Mouse (Mus musculus): Measurements from ENCODE around the gene Tmem238. TPM values are rescaled to one million over a fixed set of nuclear protein-coding genes. Genes with fewer than 3 reads are reported as not detected.

Gene Tmem238
- total and polyA plus RNA-seq, 3 experiments = 5.5 to 12.3 (median 9.8) TPM

DNA sequence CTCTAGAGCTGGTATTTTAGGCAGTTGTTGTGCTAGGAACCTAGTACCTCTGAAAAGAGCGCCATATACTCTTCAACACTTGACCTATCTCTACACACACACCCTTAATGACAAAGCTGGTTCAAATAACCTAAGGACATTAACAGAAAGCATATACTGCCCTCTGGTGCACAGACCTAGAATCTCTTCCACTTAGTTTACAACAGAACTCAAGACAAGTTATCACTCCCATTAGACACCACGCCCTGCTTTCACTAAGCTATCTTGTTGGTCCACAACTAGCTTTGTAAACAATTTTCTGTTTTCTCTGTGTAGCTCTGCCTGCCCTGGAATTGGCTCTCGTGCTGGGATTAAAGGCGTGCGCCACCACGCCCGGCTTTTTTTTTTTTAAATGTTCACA is 17.3 kb upstream of the Tmem238 start:
- dilution Hi-C loops (cut with MboI; ENCODE audit: extremely low pct_ligation_motif_present, extremely low pct_unique_long_range_greater_than_20kb, low sequenced_read_pairs) (no loop called here), in situ Hi-C loops (cut with MboI; ENCODE audit: low pct_ligation_motif_present, low pct_unique_long_range_greater_than_20kb, low sequenced_read_pairs) (no loop called here)
- H3K9ac ChIP-seq (ENCODE audit: insufficient read depth, low read depth) = no peak overlapping the region
- no peaks in the 10 kb centered on the region for H3K9me3 ChIP-seq (replicated peaks; ENCODE audit: low read length)
- no peak overlapping the region for H3K4me2 ChIP-seq (ENCODE audit: insufficient read depth, low read depth, poor library complexity, severe bottlenecking)
- no peak for DNase-seq (ENCODE audit: extremely low read depth)
- H3K27ac ChIP-seq (ENCODE audit: insufficient read depth, low read depth) = no peak overlapping the region
- no peaks in the 10 kb centered on the region for H3K27me3 ChIP-seq (replicated peaks)
- peaks cover 56 to 78% of the 10 kb centered on the region in 2 experiments for H3K36me3 ChIP-seq (replicated peaks in 1 of 2; ENCODE audit: control insufficient read depth in 1 of 2, insufficient read depth in 1 of 2, low read length in 1 of 2)
- H3K4me1 ChIP-seq (ENCODE audit: control insufficient read depth in 1 of 2, insufficient read depth in 2 of 2) = peaks cover 5 to 32% of the 10 kb centered on the region in 2 experiments; a peak in 3 of 4 replicates
- no peak for TF ChIP-seq JUN (IDR thresholded peaks at IDR 0.05; ENCODE audit: insufficient read depth, low read depth, low read length)
- TF ChIP-seq ZKSCAN1 (IDR thresholded peaks at IDR 0.05; ENCODE audit: borderline replicate concordance, low read depth, low read length) = no peak
- TF ChIP-seq SMC3 (IDR thresholded peaks at IDR 0.05; ENCODE audit: low read depth, low read length) = peak; percentile 60
- TF ChIP-seq RAD21 (IDR thresholded peaks at IDR 0.05; ENCODE audit: low read depth, low read length) = peak; percentile 59
- peak; percentile 39; the same call in 1 of the 2 replicates for TF ChIP-seq SIN3A (IDR thresholded peaks at IDR 0.05; ENCODE audit: low read length)
- TF ChIP-seq POLR2A (IDR thresholded peaks at IDR 0.05; ENCODE audit: low read depth, low read length) = peak; percentile 26; the same call in 1 of the 2 replicates
- no peak for TF ChIP-seq RCOR1 (conservative IDR thresholded peaks at IDR 0.05; ENCODE audit: low read depth, low read length)
- no peak for TF ChIP-seq NRF1 (IDR thresholded peaks at IDR 0.05; ENCODE audit: low read depth, low read length)
- TF ChIP-seq CTCF (conservative IDR thresholded peaks at IDR 0.05 in 1 of 2, IDR thresholded peaks at IDR 0.05 in 1 of 2; ENCODE audit: low read depth in 2 of 2, low read length in 2 of 2) = peak; percentile 29 to 69; a peak in 3 of 4 replicates
- H3K79me2 ChIP-seq (replicated peaks; ENCODE audit: control insufficient read depth, extremely low read depth, insufficient read depth, poor library complexity, severe bottlenecking) = peaks cover 31% of the 10 kb centered on the region
- no peak overlapping the region for H3K4me3 ChIP-seq (replicated peaks in 1 of 3; ENCODE audit: low read depth in 2 of 3, low read length in 2 of 3, poor library complexity in 1 of 3)

DNA sequence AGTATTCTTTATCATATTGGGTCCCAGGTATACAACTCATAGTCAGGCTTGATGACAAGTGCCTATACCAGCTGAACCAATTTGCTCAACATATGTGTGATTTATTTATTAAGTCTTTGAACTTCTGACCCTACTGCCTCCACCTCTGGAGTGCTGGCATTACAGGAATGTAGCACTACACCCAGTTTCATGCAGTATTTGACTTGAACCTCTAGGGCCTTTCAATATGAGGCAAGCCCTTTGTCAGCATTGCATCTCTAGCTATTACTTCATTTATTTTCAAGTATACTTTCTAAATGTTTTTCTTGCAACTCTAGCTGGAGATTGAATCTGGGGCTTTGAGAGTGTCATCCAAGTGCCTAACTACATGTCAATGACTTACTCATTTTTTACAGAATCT is 12.8 kb upstream of the Tmem238 start:
- Histone ChIP-seq H3K27ac (ENCODE audit: insufficient read depth, low read depth) (no peak overlapping the region), H3K27me3 (replicated peaks) (no peaks in the 10 kb centered on the region), H3K9me3 (replicated peaks; ENCODE audit: low read length) (no peaks in the 10 kb centered on the region), H3K36me3 (replicated peaks in 1 of 2; ENCODE audit: control insufficient read depth in 1 of 2, insufficient read depth in 1 of 2, low read length in 1 of 2) (peaks cover 28 to 67% of the 10 kb centered on the region in 2 experiments), H3K4me3 (replicated peaks in 1 of 3; ENCODE audit: low read depth in 2 of 3, low read length in 2 of 3, poor library complexity in 1 of 3) (no peak overlapping the region), H3K79me2 (replicated peaks; ENCODE audit: control insufficient read depth, extremely low read depth, insufficient read depth, poor library complexity, severe bottlenecking) (peaks cover 1% of the 10 kb centered on the region; the same call in 1 of the 2 replicates), H3K9ac (ENCODE audit: insufficient read depth, low read depth) (no peak overlapping the region), H3K4me2 (ENCODE audit: insufficient read depth, low read depth, poor library complexity, severe bottlenecking) (no peak overlapping the region), H3K4me1 (ENCODE audit: control insufficient read depth in 1 of 2, insufficient read depth in 2 of 2) (peaks cover 0 to 7% of the 10 kb centered on the region in 2 experiments; a peak in 1 of 4 replicates)
- dilution Hi-C loops (cut with MboI; ENCODE audit: extremely low pct_ligation_motif_present, extremely low pct_unique_long_range_greater_than_20kb, low sequenced_read_pairs) (no loop called here), in situ Hi-C loops (cut with MboI; ENCODE audit: low pct_ligation_motif_present, low pct_unique_long_range_greater_than_20kb, low sequenced_read_pairs) (no loop called here)
- DNase-seq (ENCODE audit: extremely low read depth) = no peak
- TF ChIP-seq PAX5 (IDR thresholded peaks at IDR 0.05; ENCODE audit: low read length) (no peak), JUND (conservative IDR thresholded peaks at IDR 0.05; ENCODE audit: low read depth, low read length) (no peak), USF1 (IDR thresholded peaks at IDR 0.05; ENCODE audit: low read depth, low read length) (no peak), MXI1 (IDR thresholded peaks at IDR 0.05; ENCODE audit: low read depth, low read length) (no peak), MAX (IDR thresholded peaks at IDR 0.05; ENCODE audit: low read length) (no peak), MYC (IDR thresholded peaks at IDR 0.05; ENCODE audit: low read depth, low read length) (no peak), NRF1 (IDR thresholded peaks at IDR 0.05; ENCODE audit: low read depth, low read length) (no peak), JUN (IDR thresholded peaks at IDR 0.05; ENCODE audit: insufficient read depth, low read depth, low read length) (no peak), KAT2A (IDR thresholded peaks at IDR 0.05; ENCODE audit: insufficient replicate concordance, low read length) (no peak), ZKSCAN1 (IDR thresholded peaks at IDR 0.05; ENCODE audit: borderline replicate concordance, low read depth, low read length) (no peak), SMC3 (IDR thresholded peaks at IDR 0.05; ENCODE audit: low read depth, low read length) (no peak)

All from CH12.LX (cell line).